Mouse (Mus musculus) right cerebral cortex, postnatal 25 days (tissue): ENCODE measurements around the gene Cspg4.

Source experiments
- DNase-seq: peaks from one replicate; pipeline ENCODE4 v3.0.0; 2022

Cspg4 gene

GRCm38 (mm10) chr9:56864832-56865231 is at the start of gene Cspg4:
Gene Cspg4, plus strand, starts transcription at chr9:56865033.
- DNase-seq: no peak

DNA sequence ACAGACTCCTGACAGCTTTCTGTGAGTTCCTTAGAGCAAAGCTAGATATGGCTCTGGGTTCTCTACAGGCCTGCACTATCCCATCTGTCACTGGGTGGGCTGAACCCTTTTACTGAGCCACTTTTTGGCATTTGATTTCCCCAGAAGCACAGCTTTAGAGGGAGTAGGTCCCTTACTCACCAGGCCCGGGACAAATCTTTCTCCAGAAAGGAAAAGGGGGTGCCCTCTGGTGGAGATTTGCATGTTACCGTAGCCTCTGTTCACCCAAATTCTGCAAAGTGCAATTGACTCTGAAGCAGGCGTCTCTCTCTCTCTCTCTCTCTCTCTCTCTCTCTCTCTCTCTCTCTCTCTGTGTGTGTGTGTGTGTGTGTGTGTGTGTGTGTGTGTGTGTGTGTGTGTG is 39.9 kb upstream of the Cspg4 start:
- DNase-seq: no peak

DNA sequence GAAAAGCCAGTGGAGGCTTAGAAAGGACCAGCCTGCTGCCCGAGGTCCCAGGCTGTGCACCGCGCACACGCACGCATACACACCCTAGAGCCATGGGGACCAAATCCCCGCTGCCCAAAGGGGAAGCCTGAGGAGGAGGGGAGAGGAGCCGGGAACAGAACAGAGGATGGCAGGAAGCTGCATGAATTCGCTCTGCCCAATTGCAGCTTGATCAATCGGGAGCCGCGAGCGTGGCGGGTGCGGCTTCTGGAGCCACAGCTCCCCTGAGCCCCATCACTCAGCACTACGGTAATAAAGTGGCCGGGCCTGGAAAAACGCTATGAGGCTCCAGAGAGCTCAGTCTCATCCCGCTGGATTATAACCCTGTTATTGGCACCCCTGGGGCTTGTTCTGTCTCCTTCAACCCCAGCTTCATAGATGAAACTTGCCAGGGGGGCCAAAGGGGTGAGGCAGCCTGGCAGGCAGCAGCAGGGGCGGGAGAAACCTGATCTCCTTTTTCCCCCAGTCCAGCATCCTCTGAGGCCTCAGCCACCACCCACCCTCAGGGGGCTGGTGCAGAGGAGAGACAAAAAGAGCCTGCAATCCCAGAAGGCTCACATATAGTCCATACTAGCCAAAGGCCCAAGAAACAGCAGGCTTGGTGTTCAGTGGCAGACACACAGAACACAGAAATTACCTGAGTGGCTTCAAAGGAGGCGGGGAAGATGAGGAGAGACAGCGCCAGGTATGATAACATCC is 39.2 kb upstream of the Cspg4 start:
- no peak for DNase-seq

DNA sequence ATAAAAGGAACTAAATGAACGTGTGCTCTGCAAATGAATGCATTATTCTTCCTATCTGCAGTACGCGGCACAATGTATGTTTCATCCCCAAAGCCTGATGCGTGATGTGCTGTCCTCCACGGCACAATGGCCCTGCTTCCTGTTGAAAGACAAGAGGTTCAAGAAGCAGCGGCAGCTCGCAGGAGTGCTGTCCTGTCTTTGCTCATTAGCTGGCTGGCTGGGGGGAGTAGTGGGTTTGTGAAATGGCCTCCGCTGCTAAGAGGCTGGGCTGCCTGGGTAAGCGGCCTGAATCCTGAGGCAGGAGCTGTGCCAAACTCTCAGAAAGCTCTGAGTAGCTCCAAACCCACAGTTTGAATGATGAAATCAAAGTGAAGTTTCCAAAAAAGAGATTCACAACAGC is 36.7 kb upstream of the Cspg4 start:
- no peak for DNase-seq

DNA sequence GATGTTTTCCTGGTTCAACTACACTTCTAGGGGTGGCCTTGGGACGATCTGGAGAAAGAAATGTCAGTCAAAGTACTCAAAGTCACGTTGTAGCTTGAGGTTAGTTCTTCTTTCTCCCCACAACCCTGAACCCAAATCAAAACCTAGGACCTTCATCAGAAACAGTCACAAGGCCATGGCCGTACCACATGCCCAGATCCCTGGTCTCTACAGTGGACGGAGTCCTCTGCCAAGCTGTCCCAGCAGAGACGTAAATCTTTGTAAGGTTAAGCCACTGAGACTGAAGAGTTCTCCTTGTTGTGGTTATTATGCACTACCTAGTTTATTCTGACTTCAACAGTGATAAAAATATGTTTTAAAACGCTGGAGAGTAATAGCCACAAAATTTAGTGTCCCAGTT is 36.0 kb upstream of the Cspg4 start:
- DNase-seq: no peak

GRCm38 (mm10) chr9:56830162-56830561 is 34.7 kb upstream of the Cspg4 start:
- DNase-seq: no peak

DNA sequence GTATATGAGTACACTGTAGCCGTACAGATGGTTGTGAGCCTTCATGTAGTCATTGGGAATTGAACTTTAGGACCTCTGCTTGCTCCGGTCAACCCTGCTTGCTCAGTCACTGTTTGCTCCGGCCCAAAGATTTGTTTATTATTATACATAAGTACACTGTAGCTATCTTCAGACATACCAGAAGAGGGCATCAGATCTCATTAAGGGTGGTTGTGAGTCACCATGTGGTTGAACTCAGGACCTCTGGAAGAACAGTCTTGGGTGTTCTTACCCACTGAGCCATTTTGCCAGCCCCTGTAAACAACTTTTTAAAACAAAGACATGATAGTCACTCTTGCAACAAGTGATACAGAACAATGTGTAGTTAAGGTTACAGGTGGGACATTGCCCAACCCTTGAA is 32.9 kb upstream of the Cspg4 start:
- no peak for DNase-seq

- peak; percentile 24 for DNase-seq
Observed at GRCm38 (mm10) chr9:56832900-56833299, 31.9 kb upstream of the Cspg4 start.

DNA sequence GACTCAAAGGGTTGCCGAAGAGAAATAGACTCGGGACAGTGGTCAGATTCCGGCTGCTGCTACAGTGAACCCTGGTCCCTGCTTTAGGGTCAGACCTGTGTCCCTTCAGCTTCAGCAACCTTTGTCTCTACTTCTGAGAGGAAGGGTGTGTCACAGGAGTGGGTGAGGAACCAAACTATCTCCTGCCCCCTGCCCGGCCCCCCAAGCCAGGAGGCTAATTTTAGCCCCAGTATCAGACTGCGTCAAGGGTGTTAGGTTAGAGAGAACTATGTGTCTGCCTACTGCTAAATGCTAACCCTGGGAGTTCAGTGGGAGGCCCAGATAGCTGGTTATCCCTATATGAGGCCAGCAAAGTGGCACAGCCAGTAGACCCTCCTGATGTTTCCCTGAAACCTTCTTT is 29.7 kb upstream of the Cspg4 start:
- no peak for DNase-seq

- DNase-seq: no peak
Observed at GRCm38 (mm10) chr9:56840721-56841120, 24.1 kb upstream of the Cspg4 start.

DNA sequence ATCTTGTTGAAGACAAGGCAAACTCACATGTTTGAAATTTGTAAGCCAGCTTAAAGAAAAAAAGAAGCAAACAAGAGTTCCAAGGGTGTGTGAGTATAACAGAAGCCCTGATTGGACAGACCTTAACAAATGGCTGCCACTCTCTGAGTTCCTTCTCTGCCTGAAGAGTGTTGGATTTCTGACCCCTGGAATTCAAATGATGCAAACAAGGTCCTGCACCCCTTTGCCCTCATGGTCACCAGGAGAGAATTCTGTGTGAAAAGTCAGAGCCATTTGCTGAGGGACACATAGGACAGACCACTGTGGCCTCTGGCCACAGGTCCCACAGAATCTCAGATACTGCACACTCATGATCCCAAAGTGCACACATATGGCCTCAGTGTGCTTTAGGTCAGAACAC is 23.0 kb upstream of the Cspg4 start:
- DNase-seq: no peak

GRCm38 (mm10) chr9:56842303-56842719 is 22.5 kb upstream of the Cspg4 start:
- DNase-seq: no peak

GRCm38 (mm10) chr9:56843679-56844188 is 21.1 kb upstream of the Cspg4 start:
- DNase-seq: peak; percentile 70

GRCm38 (mm10) chr9:56844644-56845043 is 20.2 kb upstream of the Cspg4 start:
- no peak for DNase-seq

DNA sequence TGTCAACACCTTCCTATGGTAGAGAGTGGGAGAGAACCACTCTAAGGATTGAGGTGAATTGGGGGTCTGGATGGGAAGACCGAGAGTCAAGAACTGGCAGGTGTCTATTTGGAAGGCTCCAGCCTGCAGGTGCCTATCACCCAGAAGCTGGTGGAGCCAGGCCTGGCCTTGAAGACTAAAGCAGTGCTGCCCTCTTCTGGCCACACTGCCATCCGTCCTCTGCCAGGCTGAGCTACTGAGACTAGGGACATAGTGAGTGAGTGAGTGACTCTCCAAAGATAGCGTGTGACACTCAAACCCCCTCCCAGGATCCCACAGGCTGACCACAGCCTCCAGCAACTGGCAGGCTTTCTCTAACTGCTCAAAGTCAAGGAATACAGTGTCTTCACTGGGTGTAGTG is 17.3 kb upstream of the Cspg4 start:
- peak; percentile 61 for DNase-seq

- no peak for DNase-seq
Observed at GRCm38 (mm10) chr9:56850128-56850904, 14.5 kb upstream of the Cspg4 start.

- no peak for DNase-seq
Observed at GRCm38 (mm10) chr9:56850905-56851252, 14.0 kb upstream of the Cspg4 start.

DNA sequence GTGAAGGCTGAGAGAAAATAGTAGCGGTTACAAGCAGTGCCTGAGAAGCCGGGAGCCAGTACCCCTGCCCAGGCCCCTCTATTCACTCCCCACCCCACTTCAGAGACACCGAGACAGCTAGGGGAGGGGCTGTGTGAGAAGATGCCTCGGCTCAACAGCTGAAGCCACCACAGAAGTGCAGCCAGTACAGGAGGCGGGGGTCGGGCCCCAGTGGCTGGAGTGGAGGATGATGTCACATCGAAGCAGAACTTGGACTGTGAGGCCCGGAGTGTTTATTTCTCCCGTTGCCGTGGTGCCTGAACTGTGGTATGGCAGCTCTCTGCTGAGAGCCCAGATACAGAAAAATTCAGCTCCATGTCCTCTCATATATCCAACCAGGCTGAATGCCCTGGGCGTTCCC is 13.1 kb upstream of the Cspg4 start:
- DNase-seq: no peak

DNA sequence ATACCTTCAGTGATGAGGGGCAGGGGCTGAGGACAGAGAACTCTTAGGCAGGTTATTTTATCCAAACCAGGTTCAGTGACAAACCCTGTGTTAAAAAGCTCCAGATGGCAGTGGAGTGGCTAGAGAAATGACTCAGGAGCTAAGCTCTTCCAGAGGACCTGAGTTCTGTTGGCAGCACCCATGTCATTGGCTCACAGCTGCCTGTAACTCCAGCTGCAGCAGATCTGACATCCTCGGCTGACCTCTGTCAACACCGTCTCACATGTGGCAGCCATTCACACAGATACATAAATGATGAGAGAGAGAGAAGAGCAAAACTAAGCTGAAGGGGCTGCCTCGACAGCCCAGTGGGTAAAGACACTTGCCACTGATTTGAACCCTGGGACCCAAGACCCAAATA is 7.4 kb upstream of the Cspg4 start:
- no peak for DNase-seq

DNA sequence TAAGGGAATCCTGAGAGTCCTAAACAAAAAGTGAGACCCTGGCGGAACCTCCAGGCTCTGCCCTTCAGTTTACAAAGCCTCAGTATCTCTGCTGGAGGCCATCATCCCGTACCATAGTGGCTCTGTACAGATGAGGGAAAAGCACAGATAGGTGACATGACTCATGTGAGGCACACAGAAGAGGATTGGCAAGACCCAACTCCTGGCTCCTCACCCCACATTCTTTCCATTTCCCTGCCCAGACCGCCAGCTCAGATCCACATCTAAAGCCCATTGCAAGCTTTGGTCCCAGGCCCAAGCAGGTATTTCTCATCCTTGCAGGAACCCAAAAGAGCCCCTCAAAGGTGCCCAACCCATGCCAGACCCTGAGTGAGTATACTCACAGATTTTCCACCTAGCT is 4.8 kb upstream of the Cspg4 start:
- DNase-seq: no peak

DNA sequence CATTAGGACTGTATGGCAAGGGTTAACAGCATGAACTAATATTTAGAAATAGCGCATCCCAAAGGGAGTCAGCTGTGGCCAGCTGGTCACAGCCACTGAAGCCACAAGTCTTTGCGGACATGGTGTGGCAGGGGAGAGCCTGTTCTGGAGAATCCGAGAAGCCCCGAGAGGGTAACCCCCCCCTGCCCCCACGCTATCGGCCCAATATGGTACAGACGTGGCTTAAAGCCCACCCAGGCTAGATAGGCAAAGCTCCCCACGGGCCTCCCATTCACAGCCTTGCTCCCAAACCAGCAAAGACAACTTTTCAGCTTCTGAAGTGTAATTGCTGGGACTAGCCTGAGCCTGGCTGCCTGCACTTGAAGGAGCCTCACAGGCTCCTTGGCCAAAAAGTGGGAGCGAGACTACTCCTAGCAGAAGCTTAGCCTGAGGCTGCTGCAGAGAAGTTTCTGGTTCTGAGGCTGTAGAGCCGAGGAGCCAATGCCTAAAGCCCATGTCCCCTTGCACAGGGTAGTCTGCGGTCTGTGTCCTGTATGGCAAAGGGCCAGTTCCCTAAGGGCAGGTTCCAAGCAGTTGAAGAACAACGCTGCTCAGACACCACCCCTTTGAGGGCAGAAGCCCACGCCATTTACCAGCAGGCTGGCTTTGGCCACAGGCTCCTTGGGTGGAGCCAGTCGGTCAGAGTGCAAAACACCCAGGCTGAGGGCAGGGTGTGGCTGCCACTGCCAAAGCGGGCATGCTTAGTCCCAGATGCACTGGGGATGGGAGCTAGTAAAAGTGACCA is 4.2 kb upstream of the Cspg4 start:
- DNase-seq: no peak

DNA sequence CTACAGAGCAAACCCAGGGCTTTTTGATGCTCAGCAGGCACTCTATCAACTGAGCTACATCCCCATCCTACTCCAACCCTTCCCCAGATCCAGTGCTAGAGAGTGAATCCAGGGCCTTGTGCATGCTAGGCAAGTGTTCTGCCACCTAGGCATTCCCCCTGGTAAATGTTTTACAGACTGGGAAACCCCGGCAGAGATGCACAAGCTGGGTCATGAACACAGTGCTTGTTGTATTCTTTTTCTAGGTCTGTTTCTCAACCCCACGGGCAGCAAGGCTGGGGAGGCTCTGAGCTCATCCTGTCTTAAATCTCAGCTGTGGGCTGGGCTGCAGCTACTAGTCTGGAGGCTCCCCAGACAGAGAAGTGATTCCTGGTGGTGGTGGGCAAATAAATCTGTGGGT is 2.0 kb upstream of the Cspg4 start:
- DNase-seq: no peak

DNA sequence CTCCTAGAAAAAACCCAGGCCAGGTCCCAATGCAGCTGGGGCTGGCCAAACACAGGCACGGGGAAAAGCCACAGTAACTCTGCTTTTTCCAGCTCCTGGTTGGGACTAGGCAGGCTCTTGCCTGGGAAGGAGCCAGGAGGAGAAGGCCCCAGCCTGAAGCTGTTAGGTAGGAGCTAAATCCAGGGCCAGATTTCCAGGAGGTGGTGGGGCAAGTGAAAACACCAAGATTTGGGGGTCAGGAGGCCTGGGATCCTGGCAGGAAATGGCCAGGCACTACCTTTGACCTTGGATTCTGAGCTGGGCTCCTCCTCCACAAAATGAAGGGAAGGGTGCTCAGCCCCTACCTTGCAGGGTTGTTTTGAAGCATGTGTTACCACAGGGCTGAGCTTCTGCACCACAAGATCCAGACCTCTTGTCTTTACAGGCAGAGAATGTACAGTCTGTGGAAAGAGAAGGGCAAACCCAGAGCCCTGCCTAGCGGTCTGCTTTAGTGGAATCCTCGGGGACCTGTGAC is 560 bp upstream of the Cspg4 start, which contains the start of gene Odf3l1:
Gene Odf3l1 (minus strand): TSS at position 464 of the 514 bp plus-strand sequence.
- no peak for DNase-seq
